Mouse (Mus musculus) intestine, embryonic 14.5 days (tissue): ENCODE data around the gene Tmem207. TPM values are rescaled to one million over a fixed set of nuclear protein-coding genes. Genes with fewer than 3 reads are reported as not detected.

Source experiments
- ATAC-seq: fragments of 200-750 bp; cut with Nextera tagmentation; replicated peaks from 2 replicates; pipeline ENCODE4 v1.8.0; 2017; ENCODE audit warnings: low read depth, moderate number of reproducible peaks, moderate TSS enrichment, moderate library complexity; ENCODE audit not compliant: low FRiP score, low TSS enrichment
- DNase-seq: peaks from one replicate; pipeline ENCODE4 v3.0.0-alpha.2; 2018; ENCODE audit warnings: low spot score
- H3K27ac ChIP-seq: fragments of 300-500 bp; sonication (generic); 2 replicates; pipeline ENCODE4 v1.5.1; 2014; ENCODE audit warnings: low read depth, mild to moderate bottlenecking, control low read depth
- H3K27me3 ChIP-seq: fragments of 300-500 bp; sonication (generic); replicated peaks from 2 replicates; pipeline ENCODE4 v1.6.1; 2014; ENCODE audit warnings: low read length, control low read depth; ENCODE audit not compliant: control insufficient read depth, insufficient read depth
- H3K36me3 ChIP-seq: fragments of 300-500 bp; sonication (generic); 2 replicates; pipeline ENCODE4 v1.6.1; 2014; ENCODE audit warnings: low read length, control low read depth; ENCODE audit not compliant: control insufficient read depth, insufficient read depth
- H3K4me1 ChIP-seq: fragments of 300-500 bp; sonication (generic); replicated peaks from 2 replicates; pipeline ENCODE4 v1.6.1; 2014; ENCODE audit warnings: low read length, control low read depth, mixed read lengths; ENCODE audit not compliant: control insufficient read depth, insufficient read depth
- H3K4me2 ChIP-seq: fragments of 300-500 bp; sonication (generic); 2 replicates; pipeline ENCODE4 v1.6.1; 2014; ENCODE audit warnings: low read length
- H3K4me3 ChIP-seq: fragments of 300-500 bp; sonication (generic); 2 replicates; pipeline ENCODE4 v1.5.1; 2014; ENCODE audit warnings: low read depth, low read length, control low read depth, mixed read lengths
- H3K9ac ChIP-seq: fragments of 300-500 bp; sonication (generic); 2 replicates; pipeline ENCODE4 v1.6.1; 2014; ENCODE audit warnings: mild to moderate bottlenecking, low read length
- H3K9me3 ChIP-seq: fragments of 300-500 bp; sonication (generic); 2 replicates; pipeline ENCODE4 v1.6.1; 2016; ENCODE audit warnings: low read length, control low read depth; ENCODE audit not compliant: control insufficient read depth
- WGBS: fragments of 180-500 bp; shearing (Covaris S2); extraction: QIAGEN DNeasy Blood & Tissue Kit; methylation state at CpG from one replicate; pipeline ENCODE4 v1.1.7; 2014; 5-methylcytosine and 5-hydroxymethylcytosine counted together
- polyA plus RNA-seq: library from polyadenylated mRNA; unstranded; fragments of >200 nt; fragmentation: Nextera tagmentation; extraction: Ambion mirVana; gene quantifications from 2 replicates; pipeline ENCODE4 v1.2.1, GENCODE M21; 2014

Tmem207 gene
- not detected in 2 replicates for polyA plus RNA-seq

DNA sequence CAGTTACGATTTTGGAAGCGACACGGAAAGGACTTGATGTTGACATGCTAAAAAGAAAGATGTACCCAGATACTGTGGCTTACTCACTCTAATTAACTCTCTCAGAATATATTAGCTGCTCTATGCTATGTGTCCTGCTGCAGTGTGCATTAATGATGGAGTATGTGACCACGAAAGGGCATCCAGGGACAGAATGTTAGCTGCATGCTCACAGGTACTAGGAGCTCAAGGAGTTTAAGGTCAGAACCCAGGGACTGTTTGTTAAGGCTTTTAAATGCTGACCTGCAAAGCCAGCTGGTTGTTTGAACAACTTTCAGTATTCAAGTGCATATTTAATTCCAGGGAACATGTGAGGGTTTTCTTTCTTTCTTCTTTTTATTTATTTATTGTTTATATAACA is at the start of gene Tmem207:
Gene Tmem207 (minus strand): TSS at position 101 of the 400 bp plus-strand sequence.
- Histone ChIP-seq H3K4me1 (peaks cover 7% of the 10 kb centered on the region; the same call in 1 of the 2 replicates), H3K9ac (no peak within 1 kb of the TSS), H3K27me3 (no peaks in the 10 kb centered on the region), H3K4me3 (no peak within 1 kb of the TSS), H3K36me3 (no peaks in the 10 kb centered on the region), H3K9me3 (no peaks in the 10 kb centered on the region), H3K27ac (no peak within 1 kb of the TSS), H3K4me2 (no peak within 1 kb of the TSS)
- DNase-seq (no peak), ATAC-seq (no peak)
- WGBS: 88% methylated on average over 4 of the region's 4 CpGs

DNA sequence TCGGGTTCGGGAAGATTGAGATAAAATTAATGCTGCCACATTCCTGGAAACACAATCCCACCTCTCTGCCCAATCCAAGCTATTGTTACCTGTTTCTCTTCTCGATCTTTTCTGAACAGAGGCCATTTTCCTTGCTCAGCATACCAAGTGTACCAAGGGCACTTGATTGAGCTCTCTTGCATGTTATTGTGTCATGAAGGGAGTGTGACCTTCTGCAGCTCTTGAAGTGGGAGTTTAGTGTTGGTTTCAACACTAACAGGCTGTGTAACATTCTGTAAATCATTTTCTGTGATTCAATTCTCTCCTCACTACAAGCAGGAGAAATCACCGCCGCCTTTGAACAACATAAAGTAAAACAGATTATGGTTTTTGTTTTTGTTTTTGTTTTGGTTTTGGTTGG is 47.6 kb upstream of the Tmem207 start:
- Histone ChIP-seq H3K9me3 (no peaks in the 10 kb centered on the region), H3K9ac (no peak overlapping the region), H3K4me3 (no peak overlapping the region), H3K4me2 (no peak overlapping the region), H3K27ac (no peak overlapping the region), H3K4me1 (no peaks in the 10 kb centered on the region), H3K36me3 (no peaks in the 10 kb centered on the region), H3K27me3 (no peaks in the 10 kb centered on the region)
- WGBS: 89% methylated on average over 5 of the region's 5 CpGs
- ATAC-seq: no peak
- DNase-seq: no peak

DNA sequence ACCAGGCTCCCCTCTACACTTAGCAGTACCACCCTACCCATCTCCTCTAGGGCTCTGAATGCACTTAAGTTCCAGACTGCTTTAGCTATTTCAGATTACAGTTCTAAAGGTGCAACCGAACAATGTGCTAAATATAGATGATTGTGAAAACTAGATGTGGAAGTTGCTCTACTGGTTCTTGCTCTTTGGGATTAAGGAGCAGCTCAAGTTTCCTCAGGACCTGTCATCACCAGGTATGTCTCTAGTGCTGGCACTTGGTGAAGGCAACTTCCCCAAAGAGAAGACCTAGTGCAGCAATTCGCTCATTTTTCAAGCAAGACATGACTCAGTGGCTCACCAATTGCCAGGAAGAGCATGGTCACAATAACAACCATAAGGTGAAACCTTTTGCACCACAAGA is 45.3 kb upstream of the Tmem207 start:
- Histone ChIP-seq H3K27me3 (no peaks in the 10 kb centered on the region), H3K9ac (no peak overlapping the region), H3K27ac (no peak overlapping the region), H3K9me3 (no peaks in the 10 kb centered on the region), H3K4me3 (no peak overlapping the region), H3K36me3 (no peaks in the 10 kb centered on the region), H3K4me1 (no peaks in the 10 kb centered on the region), H3K4me2 (no peak overlapping the region)
- 82% methylated on average over 2 of the region's 2 CpGs for WGBS
- DNase-seq (no peak), ATAC-seq (no peak)

DNA sequence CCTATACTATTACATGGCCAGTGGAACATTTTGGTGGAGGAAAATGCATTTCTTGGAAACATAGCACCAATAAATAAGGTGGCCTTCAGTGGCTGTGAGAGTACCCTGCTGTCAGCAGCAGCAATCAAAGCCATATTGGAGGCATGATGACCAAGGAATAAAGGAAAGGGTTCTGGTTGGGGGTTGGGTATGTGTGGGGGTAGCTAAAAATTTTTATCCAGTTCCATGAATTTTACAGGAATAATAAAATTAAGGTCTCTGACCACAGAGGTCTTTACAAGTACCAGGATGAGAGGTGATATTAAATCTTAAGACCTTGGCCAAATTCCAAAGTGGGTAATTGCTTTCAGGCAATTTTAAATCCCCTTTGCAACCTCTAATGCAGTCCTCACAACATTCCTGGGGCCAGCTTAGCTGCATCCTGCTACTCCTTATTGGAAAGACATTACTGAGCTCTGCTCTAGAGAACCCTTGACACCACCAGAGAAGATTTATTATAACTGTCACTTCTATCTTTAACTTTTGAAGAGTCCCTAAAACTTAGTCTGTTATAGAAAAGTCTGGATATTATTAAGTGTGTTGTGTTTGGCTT is 42.9 kb upstream of the Tmem207 start:
- Histone ChIP-seq H3K4me3 (no peak overlapping the region), H3K9me3 (no peaks in the 10 kb centered on the region), H3K4me2 (no peak overlapping the region), H3K27ac (no peak overlapping the region), H3K9ac (no peak overlapping the region), H3K4me1 (no peaks in the 10 kb centered on the region), H3K27me3 (no peaks in the 10 kb centered on the region), H3K36me3 (no peaks in the 10 kb centered on the region)
- no peak for DNase-seq
- no peak for ATAC-seq

DNA sequence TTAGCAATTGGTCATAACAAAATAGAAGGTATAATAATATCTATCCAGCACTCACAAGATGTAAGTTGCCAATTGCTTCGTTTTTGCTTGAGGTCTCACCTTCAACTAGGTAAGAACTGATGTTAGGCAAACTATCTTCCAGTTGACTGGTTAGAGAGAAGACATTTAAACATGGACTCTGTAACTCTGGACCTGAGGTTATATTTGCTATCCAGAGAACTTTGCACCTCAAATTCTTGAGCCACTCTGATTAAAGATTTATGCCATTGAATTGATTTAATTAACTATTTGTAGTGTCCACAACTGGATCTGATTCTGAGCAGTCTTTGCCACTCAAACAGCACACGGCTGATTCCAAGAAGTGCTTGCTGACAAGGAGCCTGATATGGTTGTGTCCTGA is 36.2 kb upstream of the Tmem207 start:
- Histone ChIP-seq H3K9ac (no peak overlapping the region), H3K4me2 (no peak overlapping the region), H3K9me3 (no peaks in the 10 kb centered on the region), H3K36me3 (no peaks in the 10 kb centered on the region), H3K4me1 (no peaks in the 10 kb centered on the region), H3K4me3 (no peak overlapping the region), H3K27me3 (no peaks in the 10 kb centered on the region), H3K27ac (no peak overlapping the region)
- ATAC-seq (no peak), DNase-seq (no peak)
- 70% methylated on average over 2 of the region's 2 CpGs for WGBS

DNA sequence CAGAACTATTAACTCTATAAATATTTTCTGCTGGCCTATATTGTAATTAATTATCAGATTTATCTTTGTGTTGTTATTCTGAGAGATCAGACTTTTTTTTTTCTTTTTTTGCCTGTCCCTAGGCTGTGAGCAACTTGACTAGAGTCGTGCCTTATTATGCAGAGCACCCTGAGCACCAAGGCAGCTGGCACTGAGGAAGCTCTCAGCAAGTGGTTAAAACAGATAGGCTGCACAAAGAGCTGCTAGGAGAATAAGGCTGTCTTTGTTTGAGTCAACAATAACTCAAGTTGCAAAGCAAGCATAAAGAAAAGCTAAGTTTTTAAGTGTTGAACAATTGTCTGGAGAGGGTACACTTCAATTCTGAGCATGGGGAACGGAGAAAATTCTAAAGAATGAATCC is 35.2 kb upstream of the Tmem207 start:
- H3K4me2 ChIP-seq: no peak overlapping the region
- no peaks in the 10 kb centered on the region for H3K4me1 ChIP-seq
- no peak overlapping the region for H3K27ac ChIP-seq
- H3K9ac ChIP-seq: no peak overlapping the region
- 62% methylated on average over 2 of the region's 2 CpGs for WGBS
- no peaks in the 10 kb centered on the region for H3K9me3 ChIP-seq
- H3K36me3 ChIP-seq: no peaks in the 10 kb centered on the region
- ATAC-seq (no peak), DNase-seq (no peak)
- no peaks in the 10 kb centered on the region for H3K27me3 ChIP-seq
- no peak overlapping the region for H3K4me3 ChIP-seq

DNA sequence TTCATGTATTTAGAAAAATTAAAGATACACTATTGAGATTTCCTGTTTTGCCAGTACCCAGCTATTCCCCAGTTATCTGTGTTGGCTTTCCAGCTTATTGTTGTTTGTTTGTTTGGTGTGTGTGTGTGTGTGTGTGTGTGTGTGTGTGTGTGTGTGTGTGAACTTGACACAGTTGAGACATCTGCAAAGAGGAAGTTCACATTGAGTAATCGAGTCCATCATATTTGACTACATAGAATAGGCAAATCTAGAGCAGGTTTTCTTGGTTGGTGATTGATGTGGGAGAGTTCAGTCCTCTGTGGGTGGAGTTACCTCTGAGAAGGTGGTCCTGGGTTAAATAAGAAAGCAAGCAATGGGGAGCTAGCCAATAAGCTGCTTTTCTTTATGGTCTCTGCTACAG is 32.2 kb upstream of the Tmem207 start:
- WGBS: 88% methylated on average over 1 of the region's 1 CpGs

DNA sequence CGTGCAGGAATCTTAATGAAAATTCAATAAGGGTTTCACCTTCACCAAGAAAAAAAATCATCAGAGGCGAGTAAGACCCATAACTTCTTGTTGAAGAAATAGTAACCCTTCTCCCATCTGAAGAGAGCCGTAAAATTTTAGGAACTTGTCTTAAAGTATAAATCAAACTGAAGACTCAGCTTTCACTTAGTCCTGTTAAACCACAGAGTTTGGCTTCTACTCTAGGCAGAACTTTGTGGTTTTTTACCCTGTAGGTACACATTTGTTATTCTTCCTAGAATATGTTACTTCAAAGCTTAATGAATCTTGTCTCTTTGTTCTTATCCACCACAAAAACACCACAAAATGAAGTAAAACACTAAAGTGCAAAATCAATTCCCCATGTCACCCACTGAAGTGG is 25.7 kb upstream of the Tmem207 start:
- H3K4me1 ChIP-seq: no peaks in the 10 kb centered on the region
- H3K9me3 ChIP-seq: no peaks in the 10 kb centered on the region
- 80% methylated on average over 3 of the region's 3 CpGs for WGBS
- H3K9ac ChIP-seq: no peak overlapping the region
- H3K36me3 ChIP-seq: no peaks in the 10 kb centered on the region
- ATAC-seq (no peak), DNase-seq (no peak)
- no peaks in the 10 kb centered on the region for H3K27me3 ChIP-seq
- no peak overlapping the region for H3K27ac ChIP-seq
- no peak overlapping the region for H3K4me3 ChIP-seq
- H3K4me2 ChIP-seq: no peak overlapping the region

More for the DNA sequence above, 32.2 kb upstream of the Tmem207 start:
- Histone ChIP-seq H3K36me3 (no peaks in the 10 kb centered on the region), H3K4me1 (no peaks in the 10 kb centered on the region), H3K9me3 (no peaks in the 10 kb centered on the region), H3K4me3 (no peak overlapping the region), H3K4me2 (no peak overlapping the region), H3K27ac (no peak overlapping the region), H3K27me3 (no peaks in the 10 kb centered on the region), H3K9ac (no peak overlapping the region)
- DNase-seq (no peak), ATAC-seq (no peak)

DNA sequence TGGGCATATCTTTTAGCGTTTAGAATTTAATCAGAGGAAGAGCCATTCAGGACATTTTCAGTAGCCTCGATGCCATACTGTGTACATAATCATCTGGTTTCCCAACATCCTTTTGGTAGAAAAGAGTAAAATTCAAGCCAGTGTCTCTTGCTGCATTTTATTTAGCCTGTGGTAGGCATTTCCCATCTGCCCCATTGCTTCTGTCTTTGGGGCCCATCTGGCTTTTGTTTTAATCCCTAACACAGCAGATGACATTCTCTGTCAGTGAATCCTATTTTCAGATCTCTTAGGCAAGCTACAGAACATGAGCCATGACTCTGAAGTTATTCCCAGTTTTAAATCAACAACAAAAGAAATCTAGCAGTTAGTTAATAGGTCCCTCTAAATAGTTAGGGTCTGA is 22.7 kb upstream of the Tmem207 start:
- Histone ChIP-seq H3K27me3 (no peaks in the 10 kb centered on the region), H3K36me3 (no peaks in the 10 kb centered on the region), H3K4me2 (no peak overlapping the region), H3K4me3 (no peak overlapping the region), H3K9me3 (no peaks in the 10 kb centered on the region), H3K27ac (no peak overlapping the region), H3K4me1 (0 out of 2 replicates have a peak, but pooled peaks cover 4% of the 10 kb centered on the region), H3K9ac (no peak overlapping the region)
- 95% methylated on average over 2 of the region's 2 CpGs for WGBS
- no peak for ATAC-seq
- no peak for DNase-seq
